Mouse (Mus musculus) forebrain, embryonic 16.5 days (tissue): ENCODE results near the gene Exog. TPM values are rescaled to one million over a fixed set of nuclear protein-coding genes. Genes with fewer than 3 reads are reported as not detected.

Experiments
- ATAC-seq: fragments of 200-750 bp; cut with Nextera tagmentation; 2 replicates; pipeline ENCODE4 v1.8.0; 2017; ENCODE audit warnings: mild to moderate bottlenecking, moderate library complexity
- H3K27ac ChIP-seq: fragments of 300-500 bp; sonication (generic); 2 replicates; pipeline ENCODE4 v1.5.1; 2014; ENCODE audit warnings: low read length, control low read depth
- H3K27me3 ChIP-seq: fragments of 300-500 bp; sonication (generic); replicated peaks from 2 replicates; pipeline ENCODE4 v1.6.1; 2014; ENCODE audit warnings: low read length; ENCODE audit not compliant: control insufficient read depth, insufficient read depth
- H3K36me3 ChIP-seq: fragments of 300-500 bp; sonication (generic); 2 replicates; pipeline ENCODE4 v1.6.1; 2014; ENCODE audit not compliant: control insufficient read depth, insufficient read depth
- H3K4me1 ChIP-seq: fragments of 300-500 bp; sonication (generic); replicated peaks from 2 replicates; pipeline ENCODE4 v1.6.1; 2014; ENCODE audit warnings: low read length; ENCODE audit not compliant: control insufficient read depth, insufficient read depth
- H3K4me2 ChIP-seq: fragments of 300-500 bp; sonication (generic); 2 replicates; pipeline ENCODE4 v1.6.1; 2014; ENCODE audit warnings: mild to moderate bottlenecking, low read length, control low read depth
- H3K4me3 ChIP-seq: fragments of 300-500 bp; sonication (generic); replicated peaks from 2 replicates; pipeline ENCODE4 v1.5.1; 2014; ENCODE audit warnings: mild to moderate bottlenecking, low read length, control low read depth
- H3K9ac ChIP-seq: fragments of 300-500 bp; sonication (generic); replicated peaks from 2 replicates; pipeline ENCODE4 v1.6.1; 2014; ENCODE audit warnings: low read depth, low read length, control low read depth
- H3K9me3 ChIP-seq: fragments of 300-500 bp; sonication (generic); 2 replicates; pipeline ENCODE4 v1.6.1; 2016; ENCODE audit warnings: low read length; ENCODE audit not compliant: control insufficient read depth
- WGBS: fragments of 180-500 bp; shearing (Covaris S2); extraction: QIAGEN DNeasy Blood & Tissue Kit; methylation state at CpG from one replicate; pipeline ENCODE4 v1.1.7; 2014; 5-methylcytosine and 5-hydroxymethylcytosine counted together
- polyA plus RNA-seq: library from polyadenylated mRNA; unstranded; fragments of >200 nt; fragmentation: Nextera tagmentation; extraction: Ambion mirVana; gene quantifications from 2 replicates; pipeline ENCODE4 v1.2.1, GENCODE M21; 2015

Exog gene
- polyA plus RNA-seq, 1 experiment from 2014 or later: 60.7 TPM

GRCm38 (mm10) chr9:119438498-119439000 lies 6.2 kb upstream of the Exog start:
- H3K4me2 ChIP-seq: no peak overlapping the region
- H3K9ac ChIP-seq: no peak overlapping the region
- H3K4me1 ChIP-seq: no peaks in the 10 kb centered on the region
- H3K27me3 ChIP-seq: no peaks in the 10 kb centered on the region
- no peak overlapping the region for H3K27ac ChIP-seq
- peaks cover 14% of the 10 kb centered on the region for H3K36me3 ChIP-seq
- H3K9me3 ChIP-seq: no peaks in the 10 kb centered on the region
- WGBS: 94% methylated on average over 9 of the region's 9 CpGs
- no peak overlapping the region for H3K4me3 ChIP-seq
- ATAC-seq: no peak

GRCm38 (mm10) chr9:119445737-119446136 lies 994 bp downstream of the Exog start:
- ATAC-seq: no peak
- Histone ChIP-seq H3K4me1 (peaks cover 13% of the 10 kb centered on the region), H3K9me3 (no peaks in the 10 kb centered on the region), H3K36me3 (peaks cover 23% of the 10 kb centered on the region), H3K27ac (no peak overlapping the region), H3K9ac (peak overlapping the region; percentile 88), H3K4me2 (peak overlapping the region; percentile 92), H3K27me3 (no peaks in the 10 kb centered on the region), H3K4me3 (peak overlapping the region; percentile 81)
- WGBS: 30% methylated on average over 6 of the region's 6 CpGs

GRCm38 (mm10) chr9:119455967-119456366 lies 11.2 kb downstream of the Exog start:
- no peaks in the 10 kb centered on the region for H3K27me3 ChIP-seq
- no peak overlapping the region for H3K4me2 ChIP-seq
- H3K4me1 ChIP-seq: no peaks in the 10 kb centered on the region
- no peaks in the 10 kb centered on the region for H3K9me3 ChIP-seq
- H3K36me3 ChIP-seq: no peaks in the 10 kb centered on the region; the same call in 1 of the 2 replicates
- H3K9ac ChIP-seq: no peak overlapping the region
- H3K4me3 ChIP-seq: no peak overlapping the region
- WGBS: 89% methylated on average over 14 of the region's 14 CpGs
- no peak for ATAC-seq
- H3K27ac ChIP-seq: no peak overlapping the region

GRCm38 (mm10) chr9:119457122-119457521 lies 12.4 kb downstream of the Exog start:
- no peaks in the 10 kb centered on the region for H3K4me1 ChIP-seq
- H3K9ac ChIP-seq: no peak overlapping the region
- WGBS: 87% methylated on average over 14 of the region's 14 CpGs
- no peaks in the 10 kb centered on the region for H3K9me3 ChIP-seq
- ATAC-seq: no peak
- no peak overlapping the region for H3K4me2 ChIP-seq
- H3K27ac ChIP-seq: no peak overlapping the region
- no peak overlapping the region for H3K4me3 ChIP-seq
- peaks cover under 1% of the 10 kb centered on the region for H3K36me3 ChIP-seq
- H3K27me3 ChIP-seq: no peaks in the 10 kb centered on the region

GRCm38 (mm10) chr9:119460410-119460809 lies 15.7 kb downstream of the Exog start:
- Histone ChIP-seq H3K27ac (no peak overlapping the region), H3K27me3 (no peaks in the 10 kb centered on the region), H3K9me3 (no peaks in the 10 kb centered on the region), H3K4me2 (no peak overlapping the region), H3K9ac (no peak overlapping the region), H3K4me3 (no peak overlapping the region), H3K4me1 (no peaks in the 10 kb centered on the region), H3K36me3 (peaks cover 25% of the 10 kb centered on the region)
- WGBS: 42% methylated on average over 8 of the region's 8 CpGs
- ATAC-seq: peak; percentile 75

- Histone ChIP-seq H3K4me2 (no peak overlapping the region), H3K9ac (no peak overlapping the region), H3K27ac (no peak overlapping the region), H3K9me3 (no peaks in the 10 kb centered on the region), H3K4me1 (no peaks in the 10 kb centered on the region), H3K27me3 (no peaks in the 10 kb centered on the region), H3K36me3 (peaks cover 32% of the 10 kb centered on the region), H3K4me3 (no peak overlapping the region)
- WGBS: 87% methylated on average over 6 of the region's 6 CpGs
- no peak for ATAC-seq
Observed at GRCm38 (mm10) chr9:119465056-119465455, 20.3 kb downstream of the Exog start.

- ATAC-seq: peak; percentile 66; the same call in 1 of the 2 replicates
- no peaks in the 10 kb centered on the region for H3K9me3 ChIP-seq
- H3K27ac ChIP-seq: no peak overlapping the region
- 70% methylated on average over 7 of the region's 7 CpGs for WGBS
- no peak overlapping the region for H3K4me3 ChIP-seq
- H3K4me1 ChIP-seq: no peaks in the 10 kb centered on the region
- H3K4me2 ChIP-seq: no peak overlapping the region
- H3K9ac ChIP-seq: no peak overlapping the region
- H3K27me3 ChIP-seq: no peaks in the 10 kb centered on the region
- peaks cover 32% of the 10 kb centered on the region for H3K36me3 ChIP-seq
Observed at GRCm38 (mm10) chr9:119465595-119465994, 20.9 kb downstream of the Exog start.

- no peaks in the 10 kb centered on the region for H3K9me3 ChIP-seq
- H3K9ac ChIP-seq: no peak overlapping the region
- no peak overlapping the region for H3K4me2 ChIP-seq
- no peak for ATAC-seq
- no peak overlapping the region for H3K27ac ChIP-seq
- no peaks in the 10 kb centered on the region for H3K4me1 ChIP-seq
- H3K4me3 ChIP-seq: no peak overlapping the region
- no peaks in the 10 kb centered on the region for H3K27me3 ChIP-seq
- WGBS: 69% methylated on average over 8 of the region's 8 CpGs
- H3K36me3 ChIP-seq: peaks cover 12% of the 10 kb centered on the region
Observed at GRCm38 (mm10) chr9:119469691-119470353, 25.1 kb downstream of the Exog start.

GRCm38 (mm10) chr9:119472412-119472918 lies 27.7 kb downstream of the Exog start:
- Histone ChIP-seq H3K27me3 (no peaks in the 10 kb centered on the region), H3K27ac (no peak overlapping the region), H3K4me2 (no peak overlapping the region), H3K4me3 (no peak overlapping the region), H3K9ac (no peak overlapping the region), H3K4me1 (no peaks in the 10 kb centered on the region), H3K36me3 (no peaks in the 10 kb centered on the region), H3K9me3 (no peaks in the 10 kb centered on the region)
- 89% methylated on average over 11 of the region's 11 CpGs for WGBS
- ATAC-seq: no peak
